Mouse (Mus musculus): Measurements from ENCODE around the gene Ap1b1. TPM values are rescaled to one million over a fixed set of nuclear protein-coding genes. Genes with fewer than 3 reads are reported as not detected.

Gene Ap1b1
- polyA plus RNA-seq, 1 experiment from 2014 or later = 105 TPM

- Histone ChIP-seq H3K4me3 (no peak overlapping the region), H3K27ac (replicated peaks) (no peak overlapping the region), H3K9me3 (no peaks in the 10 kb centered on the region), H3K4me1 (replicated peaks) (no peaks in the 10 kb centered on the region), H3K4me2 (no peak overlapping the region), H3K27me3 (no peaks in the 10 kb centered on the region), H3K36me3 (peaks cover 34% of the 10 kb centered on the region), H3K9ac (no peak overlapping the region)
- no peak for ATAC-seq (ENCODE audit: low FRiP score, low read depth)
- WGBS = 87% methylated on average over 8 of the region's 8 CpGs
These were observed 56.2 kb downstream of the Ap1b1 start for GRCm38 (mm10) chr11:5042645-5043381.

GRCm38 (mm10) chr11:5046321-5046926 is 59.8 kb downstream of the Ap1b1 start:
- Histone ChIP-seq H3K27ac (replicated peaks) (no peak overlapping the region), H3K4me1 (replicated peaks) (no peaks in the 10 kb centered on the region), H3K4me3 (no peak overlapping the region), H3K36me3 (peaks cover 13% of the 10 kb centered on the region; the same call in 1 of the 2 replicates), H3K27me3 (no peaks in the 10 kb centered on the region), H3K9ac (no peak overlapping the region), H3K4me2 (no peak overlapping the region), H3K9me3 (no peaks in the 10 kb centered on the region)
- 52% methylated on average over 12 of the region's 12 CpGs for WGBS
- ATAC-seq (ENCODE audit: low FRiP score, low read depth) = no peak

GRCm38 (mm10) chr11:5051629-5052028 is 65.0 kb downstream of the Ap1b1 start:
- H3K4me1 ChIP-seq (replicated peaks) = 0 out of 2 replicates have a peak, but pooled peaks cover 6% of the 10 kb centered on the region
- H3K4me3 ChIP-seq = no peak overlapping the region
- H3K27ac ChIP-seq (replicated peaks) = no peak overlapping the region
- no peak overlapping the region for H3K9ac ChIP-seq
- no peak overlapping the region for H3K4me2 ChIP-seq
- H3K9me3 ChIP-seq = no peaks in the 10 kb centered on the region
- WGBS = 84% methylated on average over 10 of the region's 10 CpGs
- H3K27me3 ChIP-seq = peaks cover 11% of the 10 kb centered on the region; the same call in 1 of the 2 replicates
- H3K36me3 ChIP-seq = no peaks in the 10 kb centered on the region
- no peak for ATAC-seq (ENCODE audit: low FRiP score, low read depth)

GRCm38 (mm10) chr11:5052200-5052854 is 65.7 kb downstream of the Ap1b1 start:
- Histone ChIP-seq H3K27ac (replicated peaks) (no peak overlapping the region), H3K4me2 (no peak overlapping the region), H3K4me3 (no peak overlapping the region), H3K36me3 (no peaks in the 10 kb centered on the region), H3K27me3 (peaks cover 18% of the 10 kb centered on the region), H3K9me3 (no peaks in the 10 kb centered on the region), H3K4me1 (replicated peaks) (0 out of 2 replicates have a peak, but pooled peaks cover 6% of the 10 kb centered on the region), H3K9ac (no peak overlapping the region)
- no peak for ATAC-seq (ENCODE audit: low FRiP score, low read depth)
- 80% methylated on average over 10 of the region's 10 CpGs for WGBS

- Histone ChIP-seq H3K27me3 (peaks cover 26% of the 10 kb centered on the region), H3K4me3 (no peak overlapping the region), H3K9ac (no peak overlapping the region), H3K4me2 (no peak overlapping the region), H3K4me1 (replicated peaks) (peaks cover 15% of the 10 kb centered on the region), H3K36me3 (no peaks in the 10 kb centered on the region), H3K27ac (replicated peaks) (no peak overlapping the region), H3K9me3 (no peaks in the 10 kb centered on the region)
- 91% methylated on average over 14 of the region's 14 CpGs for WGBS
- ATAC-seq (ENCODE audit: low FRiP score, low read depth) = no peak
These were observed 67.5 kb downstream of the Ap1b1 start for GRCm38 (mm10) chr11:5054151-5054550.

- ATAC-seq (ENCODE audit: low FRiP score, low read depth) = no peak
- H3K4me3 ChIP-seq = no peak overlapping the region
- no peak overlapping the region for H3K27ac ChIP-seq (replicated peaks)
- peaks cover 34% of the 10 kb centered on the region for H3K27me3 ChIP-seq
- H3K4me2 ChIP-seq = no peak overlapping the region
- WGBS = 60% methylated on average over 6 of the region's 6 CpGs
- H3K4me1 ChIP-seq (replicated peaks) = peaks cover 18% of the 10 kb centered on the region
- no peaks in the 10 kb centered on the region for H3K36me3 ChIP-seq
- no peak overlapping the region for H3K9ac ChIP-seq
- no peaks in the 10 kb centered on the region for H3K9me3 ChIP-seq
These were observed 68.2 kb downstream of the Ap1b1 start for GRCm38 (mm10) chr11:5054874-5055273.

- peaks cover 47% of the 10 kb centered on the region for H3K27me3 ChIP-seq
- 34% methylated on average over 23 of the region's 23 CpGs for WGBS
- ATAC-seq (ENCODE audit: low FRiP score, low read depth) = no peak
- no peak overlapping the region for H3K9ac ChIP-seq
- no peaks in the 10 kb centered on the region for H3K9me3 ChIP-seq
- peaks cover 26% of the 10 kb centered on the region for H3K4me1 ChIP-seq (replicated peaks)
- no peak overlapping the region for H3K4me2 ChIP-seq
- H3K36me3 ChIP-seq = no peaks in the 10 kb centered on the region; the same call in 1 of the 2 replicates
- H3K4me3 ChIP-seq = no peak overlapping the region
- H3K27ac ChIP-seq (replicated peaks) = no peak overlapping the region
These were observed 69.6 kb downstream of the Ap1b1 start for GRCm38 (mm10) chr11:5055945-5056938.

GRCm38 (mm10) chr11:5057064-5057463 is 70.4 kb downstream of the Ap1b1 start:
- no peak overlapping the region for H3K27ac ChIP-seq (replicated peaks)
- H3K9me3 ChIP-seq = no peaks in the 10 kb centered on the region
- H3K4me3 ChIP-seq = no peak overlapping the region
- H3K9ac ChIP-seq = no peak overlapping the region
- H3K4me1 ChIP-seq (replicated peaks) = peaks cover 34% of the 10 kb centered on the region
- no peak for ATAC-seq (ENCODE audit: low FRiP score, low read depth)
- H3K27me3 ChIP-seq = peaks cover 55% of the 10 kb centered on the region
- no peaks in the 10 kb centered on the region; the same call in 1 of the 2 replicates for H3K36me3 ChIP-seq
- WGBS = 54% methylated on average over 8 of the region's 8 CpGs
- no peak overlapping the region for H3K4me2 ChIP-seq

GRCm38 (mm10) chr11:5057541-5057855 is 70.9 kb downstream of the Ap1b1 start:
- Histone ChIP-seq H3K4me3 (peak overlapping the region; percentile 40), H3K9ac (peak overlapping the region; percentile 41; the same call in 1 of the 2 replicates), H3K4me1 (replicated peaks) (peaks cover 38% of the 10 kb centered on the region), H3K27ac (replicated peaks) (no peak overlapping the region), H3K4me2 (peak overlapping the region; percentile 85), H3K9me3 (no peaks in the 10 kb centered on the region), H3K36me3 (no peaks in the 10 kb centered on the region; the same call in 1 of the 2 replicates), H3K27me3 (peaks cover 59% of the 10 kb centered on the region)
- WGBS = 15% methylated on average over 8 of the region's 8 CpGs
- no peak for ATAC-seq (ENCODE audit: low FRiP score, low read depth)

GRCm38 (mm10) chr11:5057856-5058641 is 71.4 kb downstream of the Ap1b1 start, which contains the start of gene Rasl10a:
TSS of gene Rasl10a (plus strand) at chr11:5058128.
- H3K4me1 ChIP-seq (replicated peaks) = peaks cover 44% of the 10 kb centered on the region
- H3K4me2 ChIP-seq = peak within 1 kb of the TSS; percentile 85
- H3K9me3 ChIP-seq = no peaks in the 10 kb centered on the region
- H3K36me3 ChIP-seq = no peaks in the 10 kb centered on the region; the same call in 1 of the 2 replicates
- 2% methylated on average over 77 of the region's 77 CpGs for WGBS
- peak within 1 kb of the TSS; percentile 40 for H3K4me3 ChIP-seq
- H3K27ac ChIP-seq (replicated peaks) = no peak within 1 kb of the TSS
- ATAC-seq (ENCODE audit: low FRiP score, low read depth) = 0 out of 2 replicates have a peak, but pooled peaks have one; percentile 1
- peak within 1 kb of the TSS; percentile 41 for H3K9ac ChIP-seq
- H3K27me3 ChIP-seq = peaks cover 64% of the 10 kb centered on the region

- no peak overlapping the region for H3K4me2 ChIP-seq
- H3K4me3 ChIP-seq = no peak overlapping the region
- H3K27ac ChIP-seq (replicated peaks) = no peak overlapping the region
- no peak for ATAC-seq (ENCODE audit: low FRiP score, low read depth)
- no peaks in the 10 kb centered on the region for H3K9me3 ChIP-seq
- WGBS = 34% methylated on average over 9 of the region's 9 CpGs
- no peaks in the 10 kb centered on the region; the same call in 1 of the 2 replicates for H3K36me3 ChIP-seq
- peaks cover 70% of the 10 kb centered on the region for H3K27me3 ChIP-seq
- H3K4me1 ChIP-seq (replicated peaks) = peaks cover 51% of the 10 kb centered on the region
- H3K9ac ChIP-seq = no peak overlapping the region
These were observed 72.2 kb downstream of the Ap1b1 start for GRCm38 (mm10) chr11:5058783-5059182.
